Mouse (Mus musculus): ENCODE data around the gene Usp35.

DNA sequence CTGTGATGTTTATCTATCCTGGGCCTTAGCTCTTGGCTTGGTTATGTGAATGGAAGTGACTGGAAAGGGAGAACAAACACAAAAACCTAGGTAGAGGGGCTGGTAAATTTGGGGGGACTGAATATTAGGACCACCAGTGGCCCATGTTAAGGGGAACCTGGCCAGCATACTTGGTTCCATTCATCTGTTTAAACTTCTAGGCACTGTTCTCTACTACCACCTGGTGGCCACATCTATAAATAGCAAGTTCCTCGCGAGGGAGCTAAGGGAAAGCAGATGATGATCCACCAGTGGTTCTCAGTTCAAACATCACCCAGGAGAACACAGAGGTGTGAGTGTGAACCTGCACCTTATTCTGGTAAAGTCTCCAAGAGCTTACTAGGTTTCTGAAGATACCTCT is 34.4 kb downstream of the Usp35 start:
- TF ChIP-seq CTCF (IDR thresholded peaks at IDR 0.05), result peak; percentile 95
- TF ChIP-seq EP300 (IDR thresholded peaks at IDR 0.05), result no peak

Measured in lung, postnatal 0 days (tissue).